Mouse (Mus musculus): ENCODE results near the gene Tshz2. TPM values are rescaled to one million over a fixed set of nuclear protein-coding genes. Genes with fewer than 3 reads are reported as not detected.

The Tshz2 gene
- polyA plus RNA-seq, 1 experiment from 2014 or later: 22.7 TPM

DNA sequence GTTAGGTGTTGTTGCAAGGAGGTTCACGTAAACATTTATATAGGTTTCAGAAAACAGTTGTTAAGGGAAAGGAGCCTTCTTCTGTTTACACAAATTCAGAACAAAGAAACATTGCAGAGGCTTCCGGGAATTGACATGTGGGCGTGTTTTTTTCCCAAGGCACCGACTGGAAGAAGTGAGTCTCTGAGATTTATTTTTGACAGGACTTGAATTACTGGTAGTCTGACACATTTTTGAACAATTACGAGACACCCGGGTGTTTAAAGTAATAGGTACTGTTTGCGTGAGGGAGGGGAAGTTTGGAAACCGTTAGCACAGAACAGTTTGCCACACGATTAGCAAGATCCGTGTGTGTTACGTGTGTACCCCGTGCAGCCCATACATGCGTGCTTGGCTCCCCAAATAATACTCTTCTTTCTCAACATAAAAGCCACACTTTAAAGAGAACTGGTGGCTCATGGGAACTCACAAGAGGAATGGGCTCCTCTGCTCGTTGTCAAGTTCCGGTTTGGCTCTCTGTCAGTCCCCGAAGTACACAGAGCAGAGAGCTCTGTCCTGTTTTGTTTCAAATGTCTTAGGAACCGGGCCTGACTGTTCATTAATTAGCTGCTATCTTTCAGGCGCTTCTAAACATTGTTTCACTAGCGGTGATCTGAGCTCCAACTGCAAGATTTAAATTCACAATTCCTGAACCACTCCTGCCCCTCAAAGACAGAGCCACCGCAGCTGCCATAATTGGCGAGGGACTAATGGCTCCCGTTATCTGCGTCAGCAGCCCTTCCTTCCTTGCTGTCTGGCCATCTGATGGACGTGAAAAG lies 91.0 kb downstream of the Tshz2 start:
- H3K27me3 ChIP-seq (replicated peaks): no peaks in the 10 kb centered on the region
- no peak overlapping the region for H3K4me2 ChIP-seq
- 0 out of 2 replicates have a peak overlapping the region, but pooled peaks have one; percentile 0 for H3K27ac ChIP-seq
- H3K9me3 ChIP-seq: no peaks in the 10 kb centered on the region
- 56% methylated on average over 24 of the region's 24 CpGs for WGBS
- peaks cover 21% of the 10 kb centered on the region; the same call in 1 of the 2 replicates for H3K4me1 ChIP-seq
- H3K9ac ChIP-seq: no peak overlapping the region
- no peaks in the 10 kb centered on the region for H3K36me3 ChIP-seq (replicated peaks)
- H3K4me3 ChIP-seq: no peak overlapping the region
- ATAC-seq (replicated peaks): no peak

GRCm38 (mm10) chr2:169728651-169729280 lies 96.0 kb downstream of the Tshz2 start:
- Histone ChIP-seq H3K9ac (no peak overlapping the region), H3K27me3 (replicated peaks) (no peaks in the 10 kb centered on the region), H3K9me3 (no peaks in the 10 kb centered on the region), H3K4me2 (no peak overlapping the region), H3K27ac (no peak overlapping the region), H3K4me3 (no peak overlapping the region), H3K4me1 (peaks cover 12% of the 10 kb centered on the region), H3K36me3 (replicated peaks) (no peaks in the 10 kb centered on the region)
- 65% methylated on average over 16 of the region's 16 CpGs for WGBS
- ATAC-seq (replicated peaks): no peak

DNA sequence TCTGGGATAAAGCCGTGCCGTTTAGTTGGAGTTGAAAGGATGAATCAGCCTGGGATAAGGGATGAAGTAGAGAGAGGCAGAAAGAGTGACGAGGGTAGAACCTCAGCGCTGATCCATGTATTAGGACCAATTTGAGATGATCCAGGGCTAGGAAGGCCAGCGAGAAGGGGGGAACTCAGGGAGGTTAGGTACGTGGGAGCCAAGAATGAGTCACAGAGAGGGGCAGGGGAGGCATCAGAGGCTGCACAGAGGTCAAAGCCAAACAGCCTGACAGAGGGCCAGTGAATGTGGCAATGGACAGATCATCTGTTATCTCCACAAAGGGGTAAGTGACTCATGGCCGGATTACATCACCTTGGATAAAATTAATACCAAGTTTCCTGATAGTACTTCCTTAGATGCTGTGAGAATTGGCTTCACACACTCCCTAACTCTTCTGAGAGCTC lies 97.8 kb downstream of the Tshz2 start:
- Histone ChIP-seq H3K27me3 (replicated peaks) (no peaks in the 10 kb centered on the region), H3K4me3 (no peak overlapping the region), H3K36me3 (replicated peaks) (no peaks in the 10 kb centered on the region), H3K9me3 (no peaks in the 10 kb centered on the region), H3K9ac (no peak overlapping the region), H3K4me2 (no peak overlapping the region), H3K27ac (no peak overlapping the region), H3K4me1 (peaks cover 18% of the 10 kb centered on the region)
- ATAC-seq (replicated peaks): no peak
- 73% methylated on average over 7 of the region's 7 CpGs for WGBS

- Histone ChIP-seq H3K27me3 (replicated peaks) (no peaks in the 10 kb centered on the region), H3K4me2 (no peak overlapping the region), H3K36me3 (replicated peaks) (no peaks in the 10 kb centered on the region), H3K9me3 (no peaks in the 10 kb centered on the region), H3K4me3 (no peak overlapping the region), H3K9ac (no peak overlapping the region), H3K27ac (peak overlapping the region; percentile 62), H3K4me1 (peaks cover 18% of the 10 kb centered on the region)
- ATAC-seq (replicated peaks): no peak
- WGBS: 39% methylated on average over 7 of the region's 7 CpGs
Observed at GRCm38 (mm10) chr2:169734053-169734452, 101.2 kb downstream of the Tshz2 start.

DNA sequence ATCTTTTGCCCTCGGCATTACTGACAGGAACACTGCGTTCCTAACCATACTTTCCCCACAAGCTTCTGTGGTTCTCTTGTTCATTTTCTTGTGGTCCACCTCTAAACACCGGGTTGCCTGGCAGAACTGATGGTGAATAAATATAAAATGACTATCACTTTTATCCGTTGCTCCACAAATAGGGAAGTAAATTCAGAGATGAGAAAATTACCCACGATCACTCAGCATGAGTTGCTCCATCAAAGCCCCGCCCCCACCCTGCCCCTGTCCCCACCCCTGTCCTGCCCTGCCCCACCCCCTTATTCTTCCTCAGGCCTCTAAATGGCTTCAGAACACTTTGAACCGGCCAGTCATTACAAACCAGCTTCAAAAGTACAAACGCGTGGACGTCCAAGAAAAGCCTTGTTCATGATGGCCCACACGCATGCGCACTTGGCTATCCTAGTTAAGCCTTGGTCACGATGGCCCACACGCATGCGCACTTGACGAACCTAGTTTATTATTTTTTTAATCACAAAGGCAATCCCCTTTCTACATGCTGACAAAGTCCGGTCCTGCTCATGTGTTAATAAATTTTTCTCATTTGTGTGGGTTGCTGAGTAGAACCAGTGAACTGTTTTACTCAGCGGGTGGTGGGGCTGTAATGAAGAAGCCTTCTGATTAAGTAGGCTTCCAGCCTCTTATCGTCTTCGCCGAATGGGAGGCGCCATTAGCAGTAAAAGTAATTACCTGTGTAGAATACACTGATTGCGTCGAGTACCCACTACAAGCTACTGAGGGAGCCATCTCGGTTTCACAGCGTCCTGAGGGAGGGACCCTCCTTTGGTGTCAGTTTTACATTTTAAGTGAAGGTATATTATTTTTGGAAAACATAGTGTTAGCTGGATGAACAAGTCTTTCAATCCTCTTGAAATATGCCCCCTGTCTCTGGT lies 102.9 kb downstream of the Tshz2 start:
- no peak overlapping the region for H3K27ac ChIP-seq
- H3K4me2 ChIP-seq: no peak overlapping the region
- H3K9me3 ChIP-seq: no peaks in the 10 kb centered on the region
- no peaks in the 10 kb centered on the region for H3K36me3 ChIP-seq (replicated peaks)
- H3K4me1 ChIP-seq: peaks cover 18% of the 10 kb centered on the region
- H3K9ac ChIP-seq: no peak overlapping the region
- no peak overlapping the region for H3K4me3 ChIP-seq
- H3K27me3 ChIP-seq (replicated peaks): no peaks in the 10 kb centered on the region
- ATAC-seq (replicated peaks): no peak
- WGBS: 83% methylated on average over 26 of the region's 26 CpGs

GRCm38 (mm10) chr2:169740996-169741395 lies 108.2 kb downstream of the Tshz2 start:
- Histone ChIP-seq H3K36me3 (replicated peaks) (no peaks in the 10 kb centered on the region), H3K4me2 (no peak overlapping the region), H3K4me1 (no peaks in the 10 kb centered on the region), H3K27me3 (replicated peaks) (no peaks in the 10 kb centered on the region), H3K9me3 (no peaks in the 10 kb centered on the region), H3K27ac (no peak overlapping the region), H3K9ac (no peak overlapping the region), H3K4me3 (no peak overlapping the region)
- no peak for ATAC-seq (replicated peaks)
- WGBS: 79% methylated on average over 10 of the region's 10 CpGs

GRCm38 (mm10) chr2:169742791-169743190 lies 110.0 kb downstream of the Tshz2 start:
- no peak overlapping the region for H3K4me3 ChIP-seq
- H3K27me3 ChIP-seq (replicated peaks): no peaks in the 10 kb centered on the region
- no peaks in the 10 kb centered on the region for H3K36me3 ChIP-seq (replicated peaks)
- H3K27ac ChIP-seq: no peak overlapping the region
- H3K4me1 ChIP-seq: no peaks in the 10 kb centered on the region
- no peak overlapping the region for H3K4me2 ChIP-seq
- H3K9ac ChIP-seq: no peak overlapping the region
- WGBS: 87% methylated on average over 2 of the region's 2 CpGs
- H3K9me3 ChIP-seq: no peaks in the 10 kb centered on the region
- ATAC-seq (replicated peaks): no peak

DNA sequence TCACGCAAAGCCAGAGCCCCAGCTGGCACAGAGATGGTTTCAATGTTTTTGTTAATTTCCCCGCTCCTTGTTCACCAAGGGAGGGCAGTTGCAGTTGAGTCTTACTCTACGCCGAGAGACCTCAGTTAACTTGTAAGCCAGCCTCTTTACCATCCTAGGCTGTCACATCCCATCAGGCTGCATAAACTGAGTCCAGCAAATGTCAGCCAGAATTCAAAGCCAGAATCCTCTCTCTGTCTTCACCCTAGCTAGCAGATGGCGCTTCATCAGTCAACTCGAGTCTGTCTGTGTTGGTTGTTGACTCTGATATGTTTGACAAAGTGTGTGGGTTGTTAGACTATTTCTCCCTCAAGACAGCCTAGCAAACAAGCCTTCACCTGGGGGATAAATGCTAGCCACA lies 110.5 kb downstream of the Tshz2 start:
- ATAC-seq (replicated peaks): no peak

GRCm38 (mm10) chr2:169743910-169744309 lies 111.1 kb downstream of the Tshz2 start:
- ATAC-seq (replicated peaks): no peak
- H3K4me3 ChIP-seq: no peak overlapping the region
- no peaks in the 10 kb centered on the region for H3K9me3 ChIP-seq
- H3K4me1 ChIP-seq: no peaks in the 10 kb centered on the region
- H3K27me3 ChIP-seq (replicated peaks): no peaks in the 10 kb centered on the region
- 74% methylated on average over 4 of the region's 4 CpGs for WGBS
- no peaks in the 10 kb centered on the region for H3K36me3 ChIP-seq (replicated peaks)
- H3K9ac ChIP-seq: no peak overlapping the region
- no peak overlapping the region for H3K27ac ChIP-seq
- H3K4me2 ChIP-seq: no peak overlapping the region

More for the DNA sequence above, 110.5 kb downstream of the Tshz2 start:
- WGBS: 74% methylated on average over 6 of the region's 6 CpGs
- Histone ChIP-seq H3K27ac (no peak overlapping the region), H3K4me3 (no peak overlapping the region), H3K4me2 (no peak overlapping the region), H3K27me3 (replicated peaks) (no peaks in the 10 kb centered on the region), H3K9me3 (no peaks in the 10 kb centered on the region), H3K36me3 (replicated peaks) (no peaks in the 10 kb centered on the region), H3K4me1 (no peaks in the 10 kb centered on the region), H3K9ac (no peak overlapping the region)

GRCm38 (mm10) chr2:169747114-169747642 lies 114.4 kb downstream of the Tshz2 start:
- Histone ChIP-seq H3K4me1 (0 out of 2 replicates have a peak, but pooled peaks cover 7% of the 10 kb centered on the region), H3K9ac (no peak overlapping the region), H3K9me3 (no peaks in the 10 kb centered on the region), H3K4me3 (no peak overlapping the region), H3K36me3 (replicated peaks) (no peaks in the 10 kb centered on the region), H3K27me3 (replicated peaks) (no peaks in the 10 kb centered on the region), H3K4me2 (no peak overlapping the region), H3K27ac (no peak overlapping the region)
- ATAC-seq (replicated peaks): no peak
- 89% methylated on average over 7 of the region's 7 CpGs for WGBS

DNA sequence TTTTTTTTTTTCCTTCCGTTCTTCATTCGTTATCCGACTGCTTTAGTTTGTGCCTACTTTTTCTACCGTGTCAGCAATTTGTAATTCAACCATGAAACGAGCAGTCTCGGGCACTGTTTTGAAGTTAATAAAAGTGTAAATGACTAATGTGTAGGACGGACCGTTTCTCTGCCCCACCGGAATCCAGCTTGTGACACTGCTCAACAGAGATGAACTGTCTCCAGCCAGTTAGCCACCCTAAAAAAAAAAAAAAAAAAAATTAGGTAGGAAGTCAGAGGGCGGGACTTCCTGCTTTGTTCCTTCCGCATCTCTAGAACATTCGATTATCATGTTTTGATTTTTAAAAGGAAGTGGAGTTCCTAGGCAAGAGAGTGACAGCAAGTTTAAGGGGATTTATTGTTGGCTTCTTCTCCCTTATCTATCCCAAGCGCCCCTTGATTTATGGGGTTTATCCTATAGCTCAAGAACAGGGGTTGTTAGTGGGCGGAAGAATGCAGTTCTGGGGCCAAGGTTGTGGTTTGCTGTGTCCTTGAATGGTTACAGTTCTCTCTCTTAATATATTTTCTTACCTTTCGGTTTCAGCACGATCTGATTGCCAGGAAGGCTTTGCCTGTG lies 116.6 kb downstream of the Tshz2 start:
- Histone ChIP-seq H3K27me3 (replicated peaks) (no peaks in the 10 kb centered on the region), H3K4me1 (0 out of 2 replicates have a peak, but pooled peaks cover 7% of the 10 kb centered on the region), H3K27ac (no peak overlapping the region), H3K4me3 (no peak overlapping the region), H3K9me3 (no peaks in the 10 kb centered on the region), H3K36me3 (replicated peaks) (no peaks in the 10 kb centered on the region), H3K9ac (no peak overlapping the region), H3K4me2 (no peak overlapping the region)
- 93% methylated on average over 16 of the region's 16 CpGs for WGBS
- ATAC-seq (replicated peaks): no peak
